Mouse (Mus musculus): ENCODE results near the gene Gpc4.

- TF ChIP-seq CTCF (IDR thresholded peaks at IDR 0.05 in 2 of 3, conservative IDR thresholded peaks at IDR 0.05 in 1 of 3; ENCODE audit: control insufficient read depth in 1 of 3, insufficient read depth in 1 of 3, low read depth in 2 of 3, low read length in 3 of 3, poor library complexity in 1 of 3, severe bottlenecking in 1 of 3) = no peak
- no peak for TF ChIP-seq POLR2A (IDR thresholded peaks at IDR 0.05; ENCODE audit: control insufficient read depth in 1 of 2, insufficient read depth in 1 of 2, low read depth in 1 of 2, low read length in 2 of 2, poor library complexity in 1 of 2)
- no peak for TF ChIP-seq EP300 (IDR thresholded peaks at IDR 0.05; ENCODE audit: low read depth in 1 of 2, low read length in 2 of 2)
- no peak for TF ChIP-seq ZC3H11A (IDR thresholded peaks at IDR 0.05; ENCODE audit: low read depth, low read length)
These were observed 16.3 kb upstream of the Gpc4 start for GRCm38 (mm10) chrX:52181401-52181800.

All from MEL (cell line).